Mouse (Mus musculus): ENCODE data around the gene Jmjd6. TPM values are rescaled to one million over a fixed set of nuclear protein-coding genes. Genes with fewer than 3 reads are reported as not detected.
A peak's percentile ranks its signal among the peaks of the same experiment; 100 is the strongest.

The Jmjd6 gene
- polyA plus RNA-seq, 1 experiment from 2014 or later, result 67.2 TPM

GRCm38 (mm10) chr11:116812793-116813529, 30.3 kb downstream of the Jmjd6 start:
- Histone ChIP-seq H3K36me3 (ENCODE audit: control insufficient read depth, insufficient read depth, low read length) (no peaks in the 10 kb centered on the region), H3K9ac (ENCODE audit: low read depth, low read length) (0 out of 2 replicates have a peak overlapping the region, but pooled peaks have one; percentile 2), H3K4me3 (ENCODE audit: low read length) (no peak overlapping the region), H3K9me3 (ENCODE audit: control insufficient read depth, low read length) (no peaks in the 10 kb centered on the region), H3K27ac (ENCODE audit: low read depth, low read length) (peak overlapping the region; percentile 88), H3K4me1 (ENCODE audit: control insufficient read depth, insufficient read depth, low read depth, low read length) (peaks cover 60% of the 10 kb centered on the region), H3K4me2 (ENCODE audit: low read length) (no peak overlapping the region), H3K27me3 (replicated peaks; ENCODE audit: control insufficient read depth, insufficient read depth, low read length) (no peaks in the 10 kb centered on the region)
- 33% methylated on average over 21 of the region's 21 CpGs for WGBS
- no peak for ATAC-seq

GRCm38 (mm10) chr11:116810983-116811901, 32.0 kb downstream of the Jmjd6 start:
- ATAC-seq, result peak; percentile 95
- Histone ChIP-seq H3K36me3 (ENCODE audit: control insufficient read depth, insufficient read depth, low read length) (no peaks in the 10 kb centered on the region), H3K9me3 (ENCODE audit: control insufficient read depth, low read length) (no peaks in the 10 kb centered on the region), H3K4me1 (ENCODE audit: control insufficient read depth, insufficient read depth, low read depth, low read length) (peaks cover 60% of the 10 kb centered on the region), H3K27ac (ENCODE audit: low read depth, low read length) (peak overlapping the region; percentile 88), H3K9ac (ENCODE audit: low read depth, low read length) (peak overlapping the region; percentile 73), H3K4me2 (ENCODE audit: low read length) (peak overlapping the region; percentile 65), H3K27me3 (replicated peaks; ENCODE audit: control insufficient read depth, insufficient read depth, low read length) (no peaks in the 10 kb centered on the region), H3K4me3 (ENCODE audit: low read length) (peak overlapping the region; percentile 30)
- WGBS, result 5% methylated on average over 32 of the region's 32 CpGs

GRCm38 (mm10) chr11:116810528-116810927, 32.7 kb downstream of the Jmjd6 start:
- H3K4me1 ChIP-seq (ENCODE audit: control insufficient read depth, insufficient read depth, low read depth, low read length), result peaks cover 60% of the 10 kb centered on the region
- peak overlapping the region; percentile 88 for H3K27ac ChIP-seq (ENCODE audit: low read depth, low read length)
- peak overlapping the region; percentile 30; the same call in 1 of the 2 replicates for H3K4me3 ChIP-seq (ENCODE audit: low read length)
- 25% methylated on average over 11 of the region's 11 CpGs for WGBS
- ATAC-seq, result peak; percentile 11; the same call in 1 of the 2 replicates
- H3K9me3 ChIP-seq (ENCODE audit: control insufficient read depth, low read length), result no peaks in the 10 kb centered on the region
- H3K27me3 ChIP-seq (replicated peaks; ENCODE audit: control insufficient read depth, insufficient read depth, low read length), result no peaks in the 10 kb centered on the region
- H3K9ac ChIP-seq (ENCODE audit: low read depth, low read length), result peak overlapping the region; percentile 73
- H3K4me2 ChIP-seq (ENCODE audit: low read length), result peak overlapping the region; percentile 65
- no peaks in the 10 kb centered on the region for H3K36me3 ChIP-seq (ENCODE audit: control insufficient read depth, insufficient read depth, low read length)

- Histone ChIP-seq H3K4me3 (ENCODE audit: low read length) (no peak overlapping the region), H3K9ac (ENCODE audit: low read depth, low read length) (peak overlapping the region; percentile 23; the same call in 1 of the 2 replicates), H3K27me3 (replicated peaks; ENCODE audit: control insufficient read depth, insufficient read depth, low read length) (no peaks in the 10 kb centered on the region), H3K4me2 (ENCODE audit: low read length) (no peak overlapping the region), H3K9me3 (ENCODE audit: control insufficient read depth, low read length) (no peaks in the 10 kb centered on the region), H3K27ac (ENCODE audit: low read depth, low read length) (no peak overlapping the region; the same call in 1 of the 2 replicates), H3K36me3 (ENCODE audit: control insufficient read depth, insufficient read depth, low read length) (no peaks in the 10 kb centered on the region), H3K4me1 (ENCODE audit: control insufficient read depth, insufficient read depth, low read depth, low read length) (peaks cover 51% of the 10 kb centered on the region)
- 67% methylated on average over 8 of the region's 8 CpGs for WGBS
- no peak for ATAC-seq
Measured at GRCm38 (mm10) chr11:116809520-116809919, 33.7 kb downstream of the Jmjd6 start.

GRCm38 (mm10) chr11:116808811-116809395, 34.3 kb downstream of the Jmjd6 start:
- peak overlapping the region; percentile 31; the same call in 1 of the 2 replicates for H3K27ac ChIP-seq (ENCODE audit: low read depth, low read length)
- H3K9me3 ChIP-seq (ENCODE audit: control insufficient read depth, low read length), result no peaks in the 10 kb centered on the region
- H3K4me1 ChIP-seq (ENCODE audit: control insufficient read depth, insufficient read depth, low read depth, low read length), result peaks cover 45% of the 10 kb centered on the region
- no peak for ATAC-seq
- no peaks in the 10 kb centered on the region for H3K36me3 ChIP-seq (ENCODE audit: control insufficient read depth, insufficient read depth, low read length)
- peak overlapping the region; percentile 1; the same call in 1 of the 2 replicates for H3K9ac ChIP-seq (ENCODE audit: low read depth, low read length)
- no peaks in the 10 kb centered on the region for H3K27me3 ChIP-seq (replicated peaks; ENCODE audit: control insufficient read depth, insufficient read depth, low read length)
- H3K4me3 ChIP-seq (ENCODE audit: low read length), result no peak overlapping the region
- 70% methylated on average over 11 of the region's 11 CpGs for WGBS
- H3K4me2 ChIP-seq (ENCODE audit: low read length), result no peak overlapping the region

- Histone ChIP-seq H3K27me3 (replicated peaks; ENCODE audit: control insufficient read depth, insufficient read depth, low read length) (no peaks in the 10 kb centered on the region), H3K27ac (ENCODE audit: low read depth, low read length) (peak overlapping the region; percentile 64; the same call in 1 of the 2 replicates), H3K9ac (ENCODE audit: low read depth, low read length) (no peak overlapping the region; the same call in 1 of the 2 replicates), H3K4me1 (ENCODE audit: control insufficient read depth, insufficient read depth, low read depth, low read length) (peaks cover 36% of the 10 kb centered on the region), H3K9me3 (ENCODE audit: control insufficient read depth, low read length) (no peaks in the 10 kb centered on the region), H3K4me2 (ENCODE audit: low read length) (no peak overlapping the region), H3K4me3 (ENCODE audit: low read length) (no peak overlapping the region), H3K36me3 (ENCODE audit: control insufficient read depth, insufficient read depth, low read length) (no peaks in the 10 kb centered on the region)
- WGBS, result 23% methylated on average over 7 of the region's 7 CpGs
- no peak for ATAC-seq
Measured at GRCm38 (mm10) chr11:116807938-116808606, 35.2 kb downstream of the Jmjd6 start.

GRCm38 (mm10) chr11:116807526-116807925, 35.7 kb downstream of the Jmjd6 start:
- Histone ChIP-seq H3K4me1 (ENCODE audit: control insufficient read depth, insufficient read depth, low read depth, low read length) (peaks cover 31% of the 10 kb centered on the region), H3K36me3 (ENCODE audit: control insufficient read depth, insufficient read depth, low read length) (no peaks in the 10 kb centered on the region), H3K27me3 (replicated peaks; ENCODE audit: control insufficient read depth, insufficient read depth, low read length) (no peaks in the 10 kb centered on the region), H3K4me3 (ENCODE audit: low read length) (no peak overlapping the region), H3K9ac (ENCODE audit: low read depth, low read length) (no peak overlapping the region), H3K9me3 (ENCODE audit: control insufficient read depth, low read length) (no peaks in the 10 kb centered on the region), H3K27ac (ENCODE audit: low read depth, low read length) (no peak overlapping the region), H3K4me2 (ENCODE audit: low read length) (no peak overlapping the region)
- WGBS, result 70% methylated on average over 3 of the region's 3 CpGs
- no peak for ATAC-seq

- H3K36me3 ChIP-seq (ENCODE audit: control insufficient read depth, insufficient read depth, low read length), result no peaks in the 10 kb centered on the region
- H3K9me3 ChIP-seq (ENCODE audit: control insufficient read depth, low read length), result no peaks in the 10 kb centered on the region
- no peaks in the 10 kb centered on the region for H3K27me3 ChIP-seq (replicated peaks; ENCODE audit: control insufficient read depth, insufficient read depth, low read length)
- H3K9ac ChIP-seq (ENCODE audit: low read depth, low read length), result no peak overlapping the region
- ATAC-seq, result no peak
- H3K4me2 ChIP-seq (ENCODE audit: low read length), result no peak overlapping the region
- no peak overlapping the region for H3K4me3 ChIP-seq (ENCODE audit: low read length)
- H3K27ac ChIP-seq (ENCODE audit: low read depth, low read length), result no peak overlapping the region
- 61% methylated on average over 7 of the region's 7 CpGs for WGBS
- H3K4me1 ChIP-seq (ENCODE audit: control insufficient read depth, insufficient read depth, low read depth, low read length), result peaks cover 27% of the 10 kb centered on the region
Measured at GRCm38 (mm10) chr11:116807116-116807515, 36.1 kb downstream of the Jmjd6 start.
